Mouse (Mus musculus) erythroblast, adult 5-6 weeks (primary cell): ENCODE results near the gene Pttg1. TPM values are rescaled to one million over a fixed set of nuclear protein-coding genes. Genes with fewer than 3 reads are reported as not detected.

Experiments
- ATAC-seq: replicated peaks from 2 replicates; pipeline ENCODE4 v1.8.0; 2016; ENCODE audit warnings: moderate number of reproducible peaks, mild to moderate bottlenecking, moderate TSS enrichment, inconsistent platforms; ENCODE audit not compliant: poor library complexity, low FRiP score, severe bottlenecking
- total RNA-seq, 2 experiments: library from RNA; stranded (forward) in 1 of 2; stranded (reverse) in 1 of 2; fragments of 150-400 nt in 1 of 2; fragments of 200-764, 138-1000 nt in 1 of 2; gene quantifications; 2 replicates each; pipeline versions ENCODE4 v1.2.3 to v1.2.4; 2015 to 2017; ENCODE audit warnings: low replicate concordance in 2 of 2

The Pttg1 gene
- total RNA-seq, 2 experiments from 2014 or later, result 98.6 to 114 TPM

DNA sequence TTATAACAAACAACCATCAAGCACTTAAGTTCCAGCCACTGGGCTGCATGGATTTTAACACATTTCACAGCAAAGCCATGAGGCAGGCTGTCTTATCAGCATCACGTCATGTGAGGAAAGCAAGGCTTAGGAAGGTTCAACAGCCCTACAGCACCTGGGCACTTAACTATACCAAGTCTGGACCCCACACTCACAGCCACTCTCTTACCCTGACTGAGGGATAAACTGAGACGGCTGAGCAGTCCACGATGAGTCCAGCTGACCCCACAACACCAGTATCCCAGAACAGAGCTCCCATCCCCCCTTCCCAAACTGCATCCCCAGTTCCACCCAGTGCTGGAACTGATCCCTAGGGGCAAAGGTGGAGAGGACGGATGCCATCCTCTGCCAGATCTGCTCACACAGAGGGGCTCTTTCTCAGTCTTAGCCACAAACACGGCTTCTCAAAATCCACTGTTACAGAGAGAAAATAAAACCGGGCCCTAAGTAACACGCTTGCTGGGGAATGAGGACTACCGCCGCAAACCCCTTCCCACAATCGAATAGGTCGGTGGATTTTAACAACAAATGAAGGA lies 46.1 kb downstream of the Pttg1 start:
- ATAC-seq, result no peak

- no peak for ATAC-seq
Observed at GRCm38 (mm10) chr11:43379488-43379887, 46.6 kb downstream of the Pttg1 start.

- no peak; the same call in 1 of the 2 replicates for ATAC-seq
Observed at GRCm38 (mm10) chr11:43377083-43377850, 48.8 kb downstream of the Pttg1 start.

DNA sequence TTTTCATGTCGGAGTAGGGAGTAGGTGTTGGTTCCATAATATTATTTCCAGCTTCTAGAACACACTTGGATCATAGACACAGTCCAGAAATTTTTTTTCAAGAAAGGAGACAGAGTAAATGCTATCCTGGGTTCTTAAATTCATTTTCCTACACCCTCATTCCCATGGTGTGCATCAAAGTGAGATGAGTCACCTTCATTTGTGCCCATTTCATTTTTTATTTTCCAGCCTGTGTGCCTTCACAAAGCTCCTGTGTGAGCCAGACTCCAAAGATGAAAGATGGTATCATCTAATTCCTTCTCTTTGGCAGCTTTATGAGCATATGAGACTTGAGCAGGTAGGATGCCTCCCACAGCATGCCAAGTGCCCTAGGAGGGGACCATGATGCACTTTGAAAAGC lies 49.5 kb downstream of the Pttg1 start:
- ATAC-seq, result no peak

DNA sequence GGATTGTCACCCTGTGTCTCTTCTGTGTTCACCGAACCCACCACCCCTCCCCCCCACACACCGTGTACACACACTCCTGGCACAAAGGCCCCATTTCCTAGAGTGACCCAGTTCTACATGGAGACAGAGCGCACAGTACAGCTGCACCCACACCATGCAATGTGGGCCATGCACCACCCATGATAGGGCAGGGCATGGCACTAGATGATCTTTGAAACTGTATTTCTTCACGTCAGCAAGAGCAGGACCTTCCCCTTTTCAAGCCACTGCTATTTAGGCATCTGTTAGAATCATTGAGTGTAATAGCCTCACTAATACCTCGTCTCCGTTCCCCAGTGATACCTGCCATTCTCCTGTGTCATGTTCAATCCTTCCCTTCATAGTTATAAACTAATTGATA lies 51.1 kb downstream of the Pttg1 start:
- no peak for ATAC-seq

GRCm38 (mm10) chr11:43373367-43373766 lies 52.7 kb downstream of the Pttg1 start:
- ATAC-seq, result no peak

- ATAC-seq, result no peak
Observed at GRCm38 (mm10) chr11:43371807-43372206, 54.2 kb downstream of the Pttg1 start.

Other genes with a start within 250 kb of the Pttg1 start
- gene Slu7, start 7.5 kb upstream of the Pttg1 start, total RNA-seq (2015; ENCODE audit: low replicate concordance), result 18.8 and 36.8 TPM in 2 replicates
- 87.7 and 93.6 TPM in 2 replicates for gene Slu7, start 7.5 kb upstream of the Pttg1 start, total RNA-seq (2017; ENCODE audit: low replicate concordance)
- not detected in 2 replicates for gene C1qtnf2, start 48.0 kb upstream of the Pttg1 start, total RNA-seq (2015; ENCODE audit: low replicate concordance)
- not detected in 2 replicates for gene C1qtnf2, start 48.0 kb upstream of the Pttg1 start, total RNA-seq (2017; ENCODE audit: low replicate concordance)
- gene Ccnjl, start 102.5 kb upstream of the Pttg1 start, total RNA-seq (2015; ENCODE audit: low replicate concordance), result not detected in 2 replicates
- 0.98 TPM in 1 of 2 replicates, not detected in the other for gene Ccnjl, start 102.5 kb upstream of the Pttg1 start, total RNA-seq (2017; ENCODE audit: low replicate concordance)
- not detected in 2 replicates for gene 4933415A04Rik, start 160.8 kb upstream of the Pttg1 start, total RNA-seq (2015; ENCODE audit: low replicate concordance)
- not detected in 2 replicates for gene 4933415A04Rik, start 160.8 kb upstream of the Pttg1 start, total RNA-seq (2017; ENCODE audit: low replicate concordance)
- not detected in 2 replicates for gene Fabp6, start 175.3 kb upstream of the Pttg1 start, total RNA-seq (2015; ENCODE audit: low replicate concordance)
- not detected in 2 replicates for gene Fabp6, start 175.3 kb upstream of the Pttg1 start, total RNA-seq (2017; ENCODE audit: low replicate concordance)